Mouse (Mus musculus) cortical plate, adult 2 months (tissue): ENCODE measurements at regions not wholly inside any gene's neighbourhood (a gene's known extent, or its start where the extent isn't known, plus 50 kb on each side); places are given as distances from the start of the nearest gene placed in this dataset.

Experiments
- H3K27ac ChIP-seq: fragments of 200-500 bp; 2 replicates; pipeline ENCODE4 v1.5.1; 2012; ENCODE audit warnings: low read length, control low read depth, inconsistent platforms; ENCODE audit not compliant: insufficient read depth
- H3K4me1 ChIP-seq: fragments of 200-500 bp; 2 replicates; pipeline ENCODE4 v1.6.1; 2011; ENCODE audit warnings: low read length; ENCODE audit not compliant: control insufficient read depth, insufficient read depth
- H3K4me3 ChIP-seq: fragments of 200-500 bp; 2 replicates; pipeline ENCODE4 v1.5.1; 2011; ENCODE audit warnings: mild to moderate bottlenecking, low read length, control low read depth; ENCODE audit not compliant: insufficient read depth
- CTCF ChIP-seq: fragments of 200-500 bp; IDR thresholded peaks from 2 replicates; pipeline ENCODE4 v1.5.1; 2011; ENCODE audit warnings: mild to moderate bottlenecking, control low read depth, low read length; ENCODE audit not compliant: insufficient read depth; ENCODE audit errors: extremely low read depth
- POLR2A ChIP-seq: fragments of 200-500 bp; IDR thresholded peaks from 2 replicates; pipeline ENCODE4 v1.6.1; 2011; ENCODE audit warnings: mild to moderate bottlenecking, low read length, control low read depth; ENCODE audit not compliant: insufficient read depth; ENCODE audit errors: extremely low read depth

DNA sequence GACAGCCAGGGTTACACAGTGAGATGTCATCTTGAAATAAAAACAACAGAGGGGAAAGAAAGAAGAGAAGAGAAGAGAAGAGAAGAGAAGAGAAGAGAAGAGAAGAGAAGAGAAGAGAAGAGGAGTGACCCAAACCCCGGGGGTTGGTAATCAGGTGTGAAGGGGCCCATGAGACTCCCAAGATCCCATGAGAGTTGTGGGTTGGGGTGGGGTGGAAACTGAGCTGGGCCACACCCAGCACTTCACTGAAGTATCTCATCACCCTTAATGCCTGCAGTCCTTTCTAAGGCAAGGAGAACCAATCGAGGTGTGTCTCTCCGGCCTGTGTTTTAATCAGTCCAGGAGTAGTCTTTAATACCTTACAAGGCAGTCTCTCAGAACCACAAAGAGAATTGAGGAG lies 201.5 kb upstream of the Afdn start:
- TF ChIP-seq CTCF = no peak
- no peak for TF ChIP-seq POLR2A
- Histone ChIP-seq H3K4me1 (no peaks in the 10 kb centered on the region; the same call in 1 of the 2 replicates), H3K4me3 (no peak overlapping the region), H3K27ac (no peak overlapping the region)

DNA sequence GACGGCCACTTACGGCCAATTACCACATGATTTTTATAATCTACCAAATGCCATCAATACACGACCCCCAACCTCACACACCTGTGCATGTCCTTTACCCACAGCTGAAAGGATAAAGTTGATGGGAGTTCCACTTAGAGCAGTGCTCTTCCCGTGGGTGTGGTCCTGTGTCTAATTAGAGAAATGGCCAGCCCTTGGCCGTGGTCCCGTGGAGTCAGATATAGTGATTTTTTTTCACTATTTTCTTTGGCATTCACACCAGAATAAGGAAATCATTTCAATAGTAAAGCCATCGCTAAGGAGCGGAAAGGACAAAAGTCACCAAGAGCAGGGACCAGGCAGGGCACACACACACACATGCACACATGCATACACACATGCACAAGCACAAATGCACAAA lies 199.0 kb upstream of the Afdn start:
- Histone ChIP-seq H3K4me1 (no peaks in the 10 kb centered on the region; the same call in 1 of the 2 replicates), H3K4me3 (no peak overlapping the region), H3K27ac (no peak overlapping the region)
- TF ChIP-seq CTCF (no peak), POLR2A (no peak)

DNA sequence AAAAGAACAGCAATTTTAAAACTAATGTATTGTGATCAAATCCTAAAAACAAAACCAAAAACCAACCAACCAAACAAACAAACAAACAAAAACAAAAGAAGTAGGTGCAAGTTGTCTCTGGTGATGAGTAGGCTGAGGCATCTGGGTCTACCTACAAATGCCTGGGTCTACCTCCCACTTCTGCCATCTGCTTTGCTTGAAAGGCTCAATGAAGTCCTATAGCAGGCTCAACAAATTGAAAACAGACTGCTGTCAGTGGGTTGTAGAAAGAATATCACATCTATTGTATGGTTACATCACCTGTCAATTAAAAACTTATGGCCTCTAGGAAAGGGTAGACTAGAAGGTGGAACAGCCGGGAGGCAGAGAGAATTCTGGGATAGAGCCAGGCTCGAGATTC lies 197.4 kb upstream of the Afdn start:
- Histone ChIP-seq H3K27ac (no peak overlapping the region), H3K4me1 (no peaks in the 10 kb centered on the region; the same call in 1 of the 2 replicates), H3K4me3 (no peak overlapping the region)
- TF ChIP-seq POLR2A (no peak), CTCF (no peak)

DNA sequence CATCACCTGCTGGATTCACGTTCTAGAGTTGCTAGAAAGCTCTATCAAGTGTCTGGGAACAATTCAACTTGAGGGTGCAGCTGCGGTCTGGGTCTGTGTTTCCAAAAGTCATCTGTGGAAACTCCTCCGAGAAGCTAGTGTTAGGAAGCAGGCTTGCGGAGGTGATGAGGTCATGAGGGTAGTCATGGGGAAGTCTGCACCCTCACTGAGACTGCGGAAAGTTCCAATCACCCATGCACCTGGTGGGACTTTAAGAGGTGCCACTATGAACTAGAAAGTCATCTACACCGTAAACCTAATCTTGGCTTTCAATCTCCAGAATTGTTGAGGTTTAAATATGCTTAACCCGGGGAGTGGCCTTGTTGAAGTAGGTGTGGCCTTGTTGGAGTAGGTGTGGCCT lies 195.5 kb upstream of the Afdn start:
- no peak for TF ChIP-seq CTCF
- TF ChIP-seq POLR2A = no peak

DNA sequence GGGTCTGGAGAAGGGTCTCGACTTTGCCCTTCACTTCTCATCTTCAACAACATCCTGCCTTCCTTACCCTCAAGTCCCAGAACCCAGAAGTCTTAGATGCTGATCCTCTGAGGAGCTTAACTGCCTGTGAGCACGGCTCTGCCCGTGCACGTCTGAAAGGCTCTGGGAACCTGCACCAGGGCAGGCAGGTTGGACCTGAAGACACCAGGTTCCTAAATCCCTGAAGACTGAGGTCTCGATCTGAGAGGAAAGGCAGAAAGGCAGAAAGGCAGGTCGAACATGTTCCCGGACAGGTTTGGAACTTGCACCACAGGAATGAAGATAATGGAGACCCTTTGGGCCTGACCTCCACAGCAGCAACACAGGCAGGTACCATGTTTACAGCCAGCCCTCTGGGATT lies 193.7 kb upstream of the Afdn start:
- no peak overlapping the region for H3K4me3 ChIP-seq
- H3K4me1 ChIP-seq = no peaks in the 10 kb centered on the region; the same call in 1 of the 2 replicates
- TF ChIP-seq POLR2A (no peak), CTCF (no peak)
- no peak overlapping the region for H3K27ac ChIP-seq

More for the DNA sequence above, 195.5 kb upstream of the Afdn start:
- no peaks in the 10 kb centered on the region; the same call in 1 of the 2 replicates for H3K4me1 ChIP-seq
- no peak overlapping the region for H3K27ac ChIP-seq
- H3K4me3 ChIP-seq = no peak overlapping the region

DNA sequence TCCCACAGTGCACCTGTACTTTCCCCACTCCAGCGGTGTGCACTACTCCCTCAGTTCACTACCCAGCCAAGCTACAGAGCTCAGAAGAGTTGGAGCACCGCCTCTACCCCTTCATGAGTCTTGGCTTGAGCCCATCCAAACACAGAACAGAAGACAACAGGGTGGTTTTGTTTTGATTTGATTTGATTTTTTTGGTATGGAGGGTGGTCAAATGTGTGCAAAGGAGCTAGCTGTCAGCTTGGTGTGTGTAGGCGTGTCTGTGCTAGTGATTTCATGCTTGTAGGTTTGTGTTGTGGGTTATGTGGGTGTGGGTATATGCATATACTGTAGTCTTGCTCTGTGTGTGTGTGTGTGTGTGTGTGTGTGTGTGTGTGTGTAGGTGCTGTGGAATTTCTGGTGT lies 193.2 kb upstream of the Afdn start:
- no peak overlapping the region for H3K4me3 ChIP-seq

DNA sequence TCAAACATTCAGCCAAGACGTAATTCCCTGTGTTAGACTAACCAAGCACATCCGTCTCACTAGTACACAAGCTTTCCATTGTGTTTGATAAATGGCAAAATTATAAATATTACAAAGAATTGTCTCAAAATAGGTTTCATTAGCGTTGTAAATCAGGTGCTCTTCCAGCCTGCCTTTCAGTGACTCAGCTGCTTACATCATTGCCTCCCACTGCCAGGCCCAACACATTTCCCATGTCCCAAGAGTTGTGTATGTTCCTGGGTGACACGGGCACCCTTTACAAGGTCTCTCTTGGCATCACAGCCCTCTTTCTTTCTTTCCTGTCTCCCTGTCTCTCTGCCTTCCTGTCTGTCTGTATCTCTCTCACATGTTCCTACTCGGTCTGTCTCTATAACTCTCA lies 189.5 kb upstream of the Afdn start:
- Histone ChIP-seq H3K4me1 (no peaks in the 10 kb centered on the region; the same call in 1 of the 2 replicates), H3K4me3 (no peak overlapping the region), H3K27ac (no peak overlapping the region)
- no peak for TF ChIP-seq CTCF
- TF ChIP-seq POLR2A = no peak

More for the DNA sequence above, 193.2 kb upstream of the Afdn start:
- TF ChIP-seq CTCF (no peak), POLR2A (no peak)
- Histone ChIP-seq H3K4me1 (no peaks in the 10 kb centered on the region; the same call in 1 of the 2 replicates), H3K27ac (no peak overlapping the region)

DNA sequence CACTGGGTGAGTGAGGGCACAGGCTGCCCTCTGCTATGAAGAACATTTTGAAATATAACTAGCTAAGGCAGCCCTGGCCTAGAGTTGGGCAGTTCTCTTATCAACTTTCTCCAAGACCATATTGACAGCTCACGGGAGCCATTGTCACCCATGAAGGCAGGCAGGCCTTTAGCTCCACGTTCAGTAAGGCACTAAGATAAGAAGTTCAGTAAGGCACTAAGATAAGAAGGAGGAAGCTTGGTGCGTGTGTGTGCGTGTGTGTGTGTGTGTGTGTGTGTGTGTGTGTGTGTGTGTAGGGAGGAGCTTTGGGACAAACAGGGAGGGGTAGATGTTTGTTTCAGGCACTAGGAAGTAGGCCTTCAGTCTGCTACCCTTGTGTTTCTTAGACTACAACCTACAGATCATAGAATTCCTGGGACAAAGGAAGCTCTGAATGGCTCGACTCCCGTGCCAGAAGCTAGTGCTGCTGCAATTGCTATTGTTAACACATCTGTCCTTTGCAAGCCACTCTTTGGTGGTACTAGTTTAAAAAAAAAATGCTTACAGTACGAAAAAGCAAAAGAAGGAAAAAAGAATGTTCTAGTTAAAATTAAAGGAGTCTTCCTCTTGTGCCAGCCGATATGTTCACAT lies 188.0 kb upstream of the Afdn start:
- TF ChIP-seq CTCF (no peak), POLR2A (no peak)
- no peak overlapping the region for H3K27ac ChIP-seq
- H3K4me3 ChIP-seq = no peak overlapping the region
- no peaks in the 10 kb centered on the region; the same call in 1 of the 2 replicates for H3K4me1 ChIP-seq

DNA sequence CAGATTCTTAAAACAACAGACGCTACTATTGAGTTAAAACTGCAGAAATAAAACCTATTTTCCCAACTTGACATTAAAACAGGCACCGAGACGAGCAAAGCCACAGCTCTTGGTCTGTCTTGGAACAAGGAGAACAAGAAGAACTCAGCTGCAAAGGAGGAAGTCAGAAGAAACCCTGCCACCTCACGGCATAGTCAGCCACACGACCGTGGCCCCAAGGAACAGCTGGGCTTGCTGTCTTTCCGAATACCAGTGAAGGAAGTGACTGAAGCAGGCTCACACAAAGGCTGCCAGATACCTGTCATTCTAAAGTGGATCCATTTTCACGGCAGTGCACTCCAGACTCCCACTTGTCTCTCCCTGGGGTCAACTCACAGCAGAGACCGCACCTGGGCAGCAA lies 187.3 kb upstream of the Afdn start:
- no peak overlapping the region for H3K4me3 ChIP-seq
- no peak overlapping the region for H3K27ac ChIP-seq

DNA sequence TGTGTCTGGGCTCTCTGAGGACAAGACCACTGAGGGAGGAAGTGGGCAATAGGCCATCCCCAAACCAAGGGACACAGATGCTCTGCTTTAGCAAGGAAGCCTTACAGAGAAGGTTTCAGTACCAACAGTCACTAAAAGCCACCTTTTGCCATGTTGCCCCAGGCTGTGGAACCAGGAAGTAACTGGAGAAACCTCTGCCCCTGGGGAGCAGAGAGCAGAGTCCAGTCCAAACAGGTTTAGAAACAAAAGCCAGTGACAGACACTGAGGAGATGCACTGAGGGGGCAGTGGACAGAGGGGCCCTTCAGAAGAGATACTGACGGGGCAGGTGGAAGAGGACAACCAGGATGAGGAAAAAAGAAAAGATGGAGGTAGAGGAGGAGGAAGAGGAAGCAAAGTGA lies 186.2 kb upstream of the Afdn start:
- no peak overlapping the region for H3K27ac ChIP-seq
- H3K4me1 ChIP-seq = no peaks in the 10 kb centered on the region; the same call in 1 of the 2 replicates
- H3K4me3 ChIP-seq = no peak overlapping the region
- TF ChIP-seq CTCF (no peak), POLR2A (no peak)

More for the DNA sequence above, 187.3 kb upstream of the Afdn start:
- no peak for TF ChIP-seq POLR2A
- no peak for TF ChIP-seq CTCF
- no peaks in the 10 kb centered on the region; the same call in 1 of the 2 replicates for H3K4me1 ChIP-seq
